ENCODE assay signal across 8 mouse cellular contexts in genomic region chr8:104535378-104535777, GRCm38 (mm10). TPM values are rescaled to one million over a fixed set of nuclear protein-coding genes. Genes with fewer than 3 reads are reported as not detected.
A peak's percentile ranks its signal among the peaks of the same experiment; 100 is the strongest.
DNase-seq lines count a peak whose midpoint lies in the region; ATAC-seq and TF ChIP-seq lines count a peak whose summit lies in the region.

No protein-coding gene starts in this region.

- no peak for TF ChIP-seq EP300 in CH12.LX (IDR thresholded peaks at IDR 0.05; ENCODE audit: low read length)

- dilution Hi-C loops in CH12.LX (cut with MboI; ENCODE audit: extremely low pct_ligation_motif_present, extremely low pct_unique_long_range_greater_than_20kb, low sequenced_read_pairs) = no loop called here

- 46% methylated on average over 7 of the region's 7 CpGs for WGBS in forebrain, embryonic 15.5 days
- WGBS in liver, embryonic 13.5 days (ENCODE audit: insufficient replicate concordance) = 21% methylated on average over 7 of the region's 7 CpGs

- H3K27me3 ChIP-seq in CH12.LX (replicated peaks) = no peaks in the 10 kb centered on the region
- peaks cover 9% of the 10 kb centered on the region; the same call in 1 of the 2 replicates for H3K27me3 ChIP-seq in forebrain, embryonic 15.5 days
- H3K27me3 ChIP-seq in liver, embryonic 13.5 days = peaks cover 28% of the 10 kb centered on the region

- no peak for TF ChIP-seq POLR2A in CH12.LX (IDR thresholded peaks at IDR 0.05; ENCODE audit: low read depth, low read length)

- in situ Hi-C loops in CH12.LX (cut with MboI; ENCODE audit: low pct_ligation_motif_present, low pct_unique_long_range_greater_than_20kb, low sequenced_read_pairs) = loop anchor here (25.0 kb wide), 1 partner anchor 173 kb away; no protein-coding TSS in a partner anchor

- H3K9ac ChIP-seq in CH12.LX (ENCODE audit: insufficient read depth, low read depth) = peak overlapping the region; percentile 58
- H3K9ac ChIP-seq in forebrain, embryonic 15.5 days (replicated peaks) = no peak overlapping the region
- peak overlapping the region; percentile 91 for H3K9ac ChIP-seq in liver, embryonic 13.5 days

- intact Hi-C loops in gastrocnemius, adult 2 months (cut with DNase I) = loop anchor here (2.0 kb wide), 1 partner anchor 35 kb away; no protein-coding TSS in a partner anchor

- no peak for ATAC-seq in forebrain, embryonic 15.5 days (replicated peaks)
- no peak for ATAC-seq in liver, embryonic 13.5 days (ENCODE audit: low read depth)

- H3K27ac ChIP-seq in gastrocnemius, adult 2 months = peak overlapping the region; percentile 96
- H3K27ac ChIP-seq in CH12.LX (ENCODE audit: insufficient read depth, low read depth) = 0 out of 2 replicates have a peak overlapping the region, but pooled peaks have one; percentile 14
- no peak overlapping the region for H3K27ac ChIP-seq in forebrain, embryonic 15.5 days (replicated peaks)
- H3K27ac ChIP-seq in liver, embryonic 13.5 days = no peak overlapping the region

- H3K79me2 ChIP-seq in CH12.LX (replicated peaks; ENCODE audit: control insufficient read depth, extremely low read depth, insufficient read depth, poor library complexity, severe bottlenecking) = no peaks in the 10 kb centered on the region; the same call in 1 of the 2 replicates

- H3K36me3 ChIP-seq in CH12.LX (replicated peaks in 1 of 2; ENCODE audit: control insufficient read depth in 1 of 2, insufficient read depth in 1 of 2, low read length in 1 of 2) = peaks cover 0 to 5% of the 10 kb centered on the region in 2 experiments
- no peaks in the 10 kb centered on the region for H3K36me3 ChIP-seq in forebrain, embryonic 15.5 days
- no peaks in the 10 kb centered on the region for H3K36me3 ChIP-seq in liver, embryonic 13.5 days

- no peak for TF ChIP-seq RAD21 in CH12.LX (IDR thresholded peaks at IDR 0.05; ENCODE audit: low read depth, low read length)

- no peaks in the 10 kb centered on the region for H3K9me3 ChIP-seq in CH12.LX (replicated peaks; ENCODE audit: low read length)
- H3K9me3 ChIP-seq in forebrain, embryonic 15.5 days = no peaks in the 10 kb centered on the region
- no peaks in the 10 kb centered on the region for H3K9me3 ChIP-seq in liver, embryonic 13.5 days (replicated peaks)

- TF ChIP-seq CTCF in gastrocnemius, adult 2 months (IDR thresholded peaks at IDR 0.05) = no peak
- TF ChIP-seq CTCF in CH12.LX (conservative IDR thresholded peaks at IDR 0.05 in 1 of 2, IDR thresholded peaks at IDR 0.05 in 1 of 2; ENCODE audit: low read depth in 2 of 2, low read length in 2 of 2) = no peak

- peak overlapping the region; percentile 88 for H3K4me3 ChIP-seq in gastrocnemius, adult 2 months
- peak overlapping the region; percentile 80 to 95 (median 85) for H3K4me3 ChIP-seq in CH12.LX (replicated peaks in 1 of 3; ENCODE audit: low read depth in 2 of 3, low read length in 2 of 3, poor library complexity in 1 of 3)
- no peak overlapping the region for H3K4me3 ChIP-seq in forebrain, embryonic 15.5 days
- H3K4me3 ChIP-seq in liver, embryonic 13.5 days (replicated peaks) = peak overlapping the region; percentile 89

- H3K4me2 ChIP-seq in CH12.LX (ENCODE audit: insufficient read depth, low read depth, poor library complexity, severe bottlenecking) = peak overlapping the region; percentile 95
- peak overlapping the region; percentile 49 for H3K4me2 ChIP-seq in forebrain, embryonic 15.5 days (replicated peaks)
- H3K4me2 ChIP-seq in liver, embryonic 13.5 days = peak overlapping the region; percentile 77

- DNase-seq in gastrocnemius, adult 2 months = no peak
- no peak for DNase-seq in gastrocnemius, postnatal 10 days
- DNase-seq in CH12.LX (ENCODE audit: extremely low read depth) = peak; percentile 14
- DNase-seq in liver, embryonic 13.5 days = no peak
- DNase-seq in B cell, adult 2 months = no peak
- no peak for DNase-seq in gastrocnemius, postnatal 25 days
- no peak for DNase-seq in thymus, postnatal 10 days (ENCODE audit: low spot score in 2 of 2)

- H3K4me1 ChIP-seq in CH12.LX (ENCODE audit: control insufficient read depth in 1 of 2, insufficient read depth in 2 of 2) = peaks cover 4 to 21% of the 10 kb centered on the region in 2 experiments; a peak in 3 of 4 replicates
- peaks cover 27% of the 10 kb centered on the region for H3K4me1 ChIP-seq in forebrain, embryonic 15.5 days
- peaks cover 36% of the 10 kb centered on the region for H3K4me1 ChIP-seq in liver, embryonic 13.5 days (replicated peaks)

TF ChIP-seq in CH12.LX, 34 proteins besides CTCF, POLR2A, EP300 and RAD21:
- TF ChIP-seq MAZ (IDR thresholded peaks at IDR 0.05; ENCODE audit: low read depth, low read length) (no peak), JUND (conservative IDR thresholded peaks at IDR 0.05; ENCODE audit: low read depth, low read length) (no peak), POLR2AphosphoS2 (IDR thresholded peaks at IDR 0.05; ENCODE audit: low read depth, low read length) (no peak), USF1 (IDR thresholded peaks at IDR 0.05; ENCODE audit: low read depth, low read length) (no peak), IRF4 (IDR thresholded peaks at IDR 0.05; ENCODE audit: low read depth, low read length) (peak; percentile 59; the same call in 1 of the 2 replicates), BHLHE40 (IDR thresholded peaks at IDR 0.05; ENCODE audit: low read depth, low read length) (peak; percentile 66), JUN (IDR thresholded peaks at IDR 0.05; ENCODE audit: insufficient read depth, low read depth, low read length) (no peak), GABPA (IDR thresholded peaks at IDR 0.05; ENCODE audit: insufficient replicate concordance, low read depth, low read length) (no peak), RCOR1 (conservative IDR thresholded peaks at IDR 0.05; ENCODE audit: low read depth, low read length) (no peak), HCFC1 (IDR thresholded peaks at IDR 0.05; ENCODE audit: low read depth, low read length) (no peak), ZMIZ1 (IDR thresholded peaks at IDR 0.05; ENCODE audit: low read depth, low read length) (no peak)

RNA-seq across cellular contexts. Expression of gene Car7, which starts 0.9 kb away (rescaled TPM):
- total RNA-seq in gastrocnemius, adult 2 months (2021) = under 1 TPM; 0.98 to 0.99 TPM
- 1 to 10 TPM in 1 of 2 experiments, under 1 TPM in 1; 0.56 to 1.6 TPM for total RNA-seq in gastrocnemius, postnatal 10 days (2021)
- total RNA-seq in CH12.LX (2012; rRNA removed) (0.85 and 0.88 TPM in 2 replicates), CH12.LX (2014; rRNA removed) (0.62 and 0.92 TPM in 2 replicates)
- 1.2 and 1.3 TPM in 2 replicates for polyA plus RNA-seq in CH12.LX (2012; ENCODE audit: insufficient read length, low read depth)
- 1.7 and 2.0 TPM in 2 replicates for polyA plus RNA-seq in forebrain, embryonic 15.5 days (2015; fragmentation: Nextera tagmentation; extraction: Ambion mirVana)
- 3.7 and 4.2 TPM in 2 replicates for polyA plus RNA-seq in liver, embryonic 13.5 days (2015; fragmentation: Nextera tagmentation; extraction: Ambion mirVana)
- 1 to 10 TPM; 1.0 to 1.2 TPM for total RNA-seq in gastrocnemius, postnatal 25 days (2021)

RNA-seq across cellular contexts. Expression of gene Nae1, which starts 0.9 kb away (rescaled TPM):
- 10 to 100 TPM; 26.1 to 28.3 TPM for total RNA-seq in gastrocnemius, adult 2 months (2021)
- 10 to 100 TPM; 27.0 to 27.4 TPM for total RNA-seq in gastrocnemius, postnatal 10 days (2021)
- total RNA-seq in CH12.LX (2012; rRNA removed) (26.0 and 34.5 TPM in 2 replicates), CH12.LX (2014; rRNA removed) (95.0 and 113 TPM in 2 replicates)
- 33.6 and 36.5 TPM in 2 replicates for polyA plus RNA-seq in CH12.LX (2012; ENCODE audit: insufficient read length, low read depth)
- polyA plus RNA-seq in forebrain, embryonic 15.5 days (2015; fragmentation: Nextera tagmentation; extraction: Ambion mirVana) = 116 and 124 TPM in 2 replicates
- polyA plus RNA-seq in liver, embryonic 13.5 days (2015; fragmentation: Nextera tagmentation; extraction: Ambion mirVana) = 43.1 and 49.9 TPM in 2 replicates
- total RNA-seq in gastrocnemius, postnatal 25 days (2021) = 10 to 100 TPM; 19.7 to 22.8 TPM

RNA-seq across cellular contexts. Expression of gene Terb1, which starts 25.7 kb away (rescaled TPM):
- not detected for total RNA-seq in gastrocnemius, adult 2 months (2021)
- not detected for total RNA-seq in gastrocnemius, postnatal 10 days (2021)
- total RNA-seq in CH12.LX (2012; rRNA removed) (not detected in 2 replicates), CH12.LX (2014; rRNA removed) (not detected in 2 replicates)
- polyA plus RNA-seq in CH12.LX (2012; ENCODE audit: insufficient read length, low read depth) = not detected in 2 replicates
- 0.17 and 0.19 TPM in 2 replicates for polyA plus RNA-seq in forebrain, embryonic 15.5 days (2015; fragmentation: Nextera tagmentation; extraction: Ambion mirVana)
- 0.03 TPM in 1 of 2 replicates, not detected in the other for polyA plus RNA-seq in liver, embryonic 13.5 days (2015; fragmentation: Nextera tagmentation; extraction: Ambion mirVana)
- under 1 TPM in 1 of 2 experiments, not detected in 1; 0.10 TPM for total RNA-seq in gastrocnemius, postnatal 25 days (2021)

RNA-seq across cellular contexts. Expression of gene Pdp2, which starts 55.9 kb away (rescaled TPM):
- total RNA-seq in gastrocnemius, adult 2 months (2021) = 1 to 10 TPM; 4.0 to 4.6 TPM
- 1 to 10 TPM; 3.8 to 4.7 TPM for total RNA-seq in gastrocnemius, postnatal 10 days (2021)
- total RNA-seq in CH12.LX (2012; rRNA removed) (8.7 and 11.9 TPM in 2 replicates), CH12.LX (2014; rRNA removed) (6.9 and 7.6 TPM in 2 replicates)
- 8.3 and 9.6 TPM in 2 replicates for polyA plus RNA-seq in CH12.LX (2012; ENCODE audit: insufficient read length, low read depth)
- 17.8 and 18.7 TPM in 2 replicates for polyA plus RNA-seq in forebrain, embryonic 15.5 days (2015; fragmentation: Nextera tagmentation; extraction: Ambion mirVana)
- 4.4 and 5.7 TPM in 2 replicates for polyA plus RNA-seq in liver, embryonic 13.5 days (2015; fragmentation: Nextera tagmentation; extraction: Ambion mirVana)
- total RNA-seq in gastrocnemius, postnatal 25 days (2021) = 1 to 10 TPM; 2.8 to 2.9 TPM

Comparison
In these comparisons a context has a peak if more than half of its experiments do, and no peak if none do; other contexts are left out.
1. H3K27ac ChIP-seq: peak in gastrocnemius, adult 2 months (single experiment) and CH12.LX (single experiment); none in forebrain, embryonic 15.5 days (single experiment) and liver, embryonic 13.5 days (single experiment).
2. Peak in every context shown above with its lines, with median percentiles within 50 percentile points of each other: H3K4me2 ChIP-seq.